Comparison of ENCODE assay signal across 7 mouse cellular contexts in the genomic region with DNA sequence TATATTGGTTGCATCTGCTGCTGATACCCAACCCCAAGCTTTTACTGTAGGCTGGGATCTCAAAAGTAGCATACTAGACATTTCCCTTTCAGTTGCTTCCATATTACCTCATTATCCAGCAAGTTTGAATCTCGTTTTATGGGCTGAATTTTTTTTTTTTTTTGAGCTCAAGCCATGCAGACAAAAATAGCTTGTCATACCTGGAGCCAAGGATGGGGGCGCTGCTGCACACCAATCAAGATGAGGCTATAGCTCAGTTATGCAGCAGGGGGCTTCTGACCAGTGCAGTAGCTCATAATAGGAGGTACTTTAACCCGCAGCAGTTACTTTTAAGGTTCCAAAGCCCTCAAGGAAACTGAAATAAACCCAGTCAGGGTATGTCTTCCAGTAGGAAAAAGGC. TPM values are rescaled to one million over a fixed set of nuclear protein-coding genes. Genes with fewer than 3 reads are reported as not detected.
DNase-seq lines count a peak whose midpoint lies in the region; ATAC-seq and TF ChIP-seq lines count a peak whose summit lies in the region.

No protein-coding gene starts in this region.

- DNase-seq in kidney, postnatal 0 days (ENCODE audit: low spot score): peak; percentile 72
- peak; percentile 32 to 42 for DNase-seq in B cell, adult 2 months
- peak; percentile 56 for DNase-seq in embryonic facial prominence, embryonic 10.5 days (ENCODE audit: low spot score)
- DNase-seq in cerebellum, adult 11-12 months: no peak

- H3K4me3 ChIP-seq in kidney, postnatal 0 days (replicated peaks; ENCODE audit: low read depth, low read length): no peak overlapping the region
- H3K4me3 ChIP-seq in kidney, embryonic 15.5 days (replicated peaks): no peak overlapping the region
- no peak overlapping the region for H3K4me3 ChIP-seq in E14TG2a.4 (replicated peaks; ENCODE audit: low read length)
- H3K4me3 ChIP-seq in embryonic facial prominence, embryonic 10.5 days: no peak overlapping the region

- no peak overlapping the region for H3K4me2 ChIP-seq in kidney, postnatal 0 days (ENCODE audit: low read length)
- H3K4me2 ChIP-seq in kidney, embryonic 15.5 days: no peak overlapping the region

- no peaks in the 10 kb centered on the region for H3K27me3 ChIP-seq in kidney, postnatal 0 days (ENCODE audit: insufficient read depth, low read length)
- no peaks in the 10 kb centered on the region for H3K27me3 ChIP-seq in kidney, embryonic 15.5 days
- no peaks in the 10 kb centered on the region for H3K27me3 ChIP-seq in E14TG2a.4 (ENCODE audit: insufficient read depth, low read length)
- H3K27me3 ChIP-seq in embryonic facial prominence, embryonic 10.5 days (replicated peaks; ENCODE audit: low read depth, poor library complexity, severe bottlenecking): no peaks in the 10 kb centered on the region

- H3K9ac ChIP-seq in kidney, postnatal 0 days (ENCODE audit: low read depth, low read length): no peak overlapping the region
- no peak overlapping the region for H3K9ac ChIP-seq in kidney, embryonic 15.5 days

- 27% methylated on average over 3 of the region's 3 CpGs for WGBS in kidney, postnatal 0 days
- WGBS in kidney, embryonic 15.5 days: 36% methylated on average over 3 of the region's 3 CpGs
- WGBS in embryonic facial prominence, embryonic 10.5 days: 32% methylated on average over 3 of the region's 3 CpGs

- no peaks in the 10 kb centered on the region for H3K9me3 ChIP-seq in kidney, postnatal 0 days (replicated peaks; ENCODE audit: low read length)
- H3K9me3 ChIP-seq in kidney, embryonic 15.5 days (replicated peaks): no peaks in the 10 kb centered on the region
- no peaks in the 10 kb centered on the region for H3K9me3 ChIP-seq in E14TG2a.4 (ENCODE audit: low read length)
- H3K9me3 ChIP-seq in embryonic facial prominence, embryonic 10.5 days: no peaks in the 10 kb centered on the region

- H3K4me1 ChIP-seq in kidney, postnatal 0 days (replicated peaks; ENCODE audit: insufficient read depth, low read length): no peaks in the 10 kb centered on the region
- peaks cover 5% of the 10 kb centered on the region; the same call in 1 of the 2 replicates for H3K4me1 ChIP-seq in kidney, embryonic 15.5 days
- H3K4me1 ChIP-seq in E14TG2a.4 (replicated peaks; ENCODE audit: low read depth, low read length): no peaks in the 10 kb centered on the region
- H3K4me1 ChIP-seq in embryonic facial prominence, embryonic 10.5 days: no peaks in the 10 kb centered on the region

- no peaks in the 10 kb centered on the region for H3K36me3 ChIP-seq in kidney, postnatal 0 days (ENCODE audit: insufficient read depth, low read length)
- H3K36me3 ChIP-seq in kidney, embryonic 15.5 days: no peaks in the 10 kb centered on the region
- no peaks in the 10 kb centered on the region for H3K36me3 ChIP-seq in E14TG2a.4 (ENCODE audit: insufficient read depth, low read length)
- H3K36me3 ChIP-seq in embryonic facial prominence, embryonic 10.5 days (replicated peaks): no peaks in the 10 kb centered on the region

- no peak overlapping the region for H3K27ac ChIP-seq in kidney, postnatal 0 days
- no peak overlapping the region for H3K27ac ChIP-seq in kidney, embryonic 15.5 days
- H3K27ac ChIP-seq in embryonic facial prominence, embryonic 10.5 days (replicated peaks): no peak overlapping the region

- peak; percentile 63 for TF ChIP-seq CTCF in kidney, postnatal 0 days (IDR thresholded peaks at IDR 0.05; ENCODE audit: low read depth)
- TF ChIP-seq CTCF in E14TG2a.4 (conservative IDR thresholded peaks at IDR 0.05; ENCODE audit: low read length): peak; percentile 66

- no peak for ATAC-seq in kidney, postnatal 0 days (replicated peaks; ENCODE audit: low FRiP score, low read depth)
- no peak for ATAC-seq in kidney, embryonic 15.5 days (replicated peaks; ENCODE audit: low FRiP score)
- peak; percentile 83 for ATAC-seq in megakaryocyte-erythroid progenitor cell, adult 5-6 weeks (replicated peaks; ENCODE audit: low FRiP score, low TSS enrichment, poor library complexity, severe bottlenecking)

RNA-seq across cellular contexts. Expression of gene Cldn20, which starts 34.3 kb away (rescaled TPM):
- polyA plus RNA-seq in kidney, postnatal 0 days (2015; fragmentation: Nextera tagmentation; extraction: Ambion mirVana): 0.25 TPM in 1 of 2 replicates, not detected in the other
- polyA plus RNA-seq in kidney, embryonic 15.5 days (2015; fragmentation: Nextera tagmentation; extraction: Ambion mirVana): 0.42 TPM in 1 of 2 replicates, not detected in the other
- not detected in 2 replicates for polyA plus RNA-seq in embryonic facial prominence, embryonic 10.5 days (2016; fragmentation: Nextera tagmentation; extraction: Ambion mirVana)
- total RNA-seq in megakaryocyte-erythroid progenitor cell, adult 5-6 weeks (2014; fragmentation: Nextera tagmentation): not detected in 2 replicates
- total RNA-seq in megakaryocyte-erythroid progenitor cell, adult 5-6 weeks (2017): 1.3 TPM in 1 of 2 replicates, not detected in the other

RNA-seq across cellular contexts. Expression of gene Tfb1m, which starts 59.5 kb away (rescaled TPM):
- 13.3 and 15.0 TPM in 2 replicates for polyA plus RNA-seq in kidney, postnatal 0 days (2015; fragmentation: Nextera tagmentation; extraction: Ambion mirVana)
- polyA plus RNA-seq in kidney, embryonic 15.5 days (2015; fragmentation: Nextera tagmentation; extraction: Ambion mirVana): 16.8 and 17.3 TPM in 2 replicates
- polyA plus RNA-seq in embryonic facial prominence, embryonic 10.5 days (2016; fragmentation: Nextera tagmentation; extraction: Ambion mirVana): 16.3 and 18.7 TPM in 2 replicates
- total RNA-seq in megakaryocyte-erythroid progenitor cell, adult 5-6 weeks (2014; fragmentation: Nextera tagmentation): 25.2 and 27.2 TPM in 2 replicates
- total RNA-seq in megakaryocyte-erythroid progenitor cell, adult 5-6 weeks (2017): 18.2 and 20.5 TPM in 2 replicates
